Mouse (Mus musculus) kidney, adult 2 months (tissue): ENCODE data around the gene Acsbg2.

Experiments
- CTCF ChIP-seq: fragments of 200-500 bp; conservative IDR thresholded peaks from 2 replicates; pipeline ENCODE4 v1.5.1; 2011; ENCODE audit warnings: low read depth, mild to moderate bottlenecking, control low read depth, low read length, moderate library complexity, mixed read lengths; ENCODE audit not compliant: insufficient read depth, insufficient read length
- POLR2A ChIP-seq: fragments of 200-500 bp; IDR thresholded peaks from one replicate; pipeline ENCODE4 v1.6.1; 2011; ENCODE audit warnings: low read depth, low read length, control low read depth

- TF ChIP-seq CTCF (no peak), POLR2A (no peak)
Observed at GRCm38 (mm10) chr17:56814316-56815056, 59.8 kb downstream of the Acsbg2 start.
